Mouse (Mus musculus) thymus, adult 2 months (tissue): Measurements from ENCODE around the gene Kat8.

Source experiments
- CTCF ChIP-seq: fragments of 200-500 bp; IDR thresholded peaks from 2 replicates; pipeline ENCODE4 v1.5.1; 2012; ENCODE audit warnings: mild to moderate bottlenecking, control low read depth, low read length, moderate library complexity, borderline replicate concordance; ENCODE audit not compliant: control insufficient read depth, poor library complexity, insufficient read depth; ENCODE audit errors: extremely low read depth
- POLR2A ChIP-seq: fragments of 200-500 bp; IDR thresholded peaks from 2 replicates; pipeline ENCODE4 v1.6.1; 2012; ENCODE audit warnings: mild to moderate bottlenecking, low read length, control low read depth, moderate library complexity; ENCODE audit not compliant: control insufficient read depth, poor library complexity, insufficient read depth; ENCODE audit errors: extremely low read depth

DNA sequence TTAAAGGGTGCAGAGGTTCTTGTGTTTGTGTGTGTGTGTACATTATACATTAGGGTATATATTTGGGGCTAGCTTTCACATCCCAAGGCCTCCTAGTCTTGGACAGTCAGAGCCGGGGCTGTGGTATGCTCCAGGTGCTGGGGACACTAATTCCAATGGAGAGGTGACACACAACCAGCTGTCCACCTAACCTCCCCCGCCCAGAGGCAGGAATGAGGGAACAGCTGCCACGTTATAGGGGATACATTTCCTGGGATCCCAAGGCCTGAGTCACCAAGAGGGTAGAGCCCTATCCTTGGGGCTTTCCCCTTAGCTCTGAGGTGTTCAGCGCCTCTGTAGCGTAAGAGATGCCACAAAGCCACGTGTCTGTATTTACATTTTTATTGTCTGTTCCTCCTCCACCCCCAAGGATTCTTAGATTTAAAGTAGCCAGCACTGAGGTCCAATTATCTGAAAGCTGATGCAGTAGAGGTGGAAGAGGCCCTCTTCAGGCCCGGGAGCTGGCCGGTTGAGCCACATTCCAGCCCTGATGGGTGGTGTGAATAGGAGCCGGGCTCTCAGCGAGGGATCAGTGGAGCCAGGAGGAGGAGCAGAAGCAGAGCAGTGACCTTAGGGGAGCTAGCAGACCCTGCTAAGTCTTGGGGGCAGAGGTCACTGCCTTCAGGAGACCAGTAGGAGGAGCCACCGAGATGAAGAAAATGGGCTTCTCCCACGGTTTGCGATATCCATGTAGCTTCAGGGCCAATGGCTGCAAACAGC, 20.1 kb downstream of the Kat8 start:
- TF ChIP-seq CTCF (no peak), POLR2A (no peak)
